Mouse (Mus musculus): ENCODE data around the gene Hipk1. TPM values are rescaled to one million over a fixed set of nuclear protein-coding genes. Genes with fewer than 3 reads are reported as not detected.

Gene Hipk1
- polyA plus RNA-seq, 1 experiment from 2014 or later, result 11.6 TPM

DNA sequence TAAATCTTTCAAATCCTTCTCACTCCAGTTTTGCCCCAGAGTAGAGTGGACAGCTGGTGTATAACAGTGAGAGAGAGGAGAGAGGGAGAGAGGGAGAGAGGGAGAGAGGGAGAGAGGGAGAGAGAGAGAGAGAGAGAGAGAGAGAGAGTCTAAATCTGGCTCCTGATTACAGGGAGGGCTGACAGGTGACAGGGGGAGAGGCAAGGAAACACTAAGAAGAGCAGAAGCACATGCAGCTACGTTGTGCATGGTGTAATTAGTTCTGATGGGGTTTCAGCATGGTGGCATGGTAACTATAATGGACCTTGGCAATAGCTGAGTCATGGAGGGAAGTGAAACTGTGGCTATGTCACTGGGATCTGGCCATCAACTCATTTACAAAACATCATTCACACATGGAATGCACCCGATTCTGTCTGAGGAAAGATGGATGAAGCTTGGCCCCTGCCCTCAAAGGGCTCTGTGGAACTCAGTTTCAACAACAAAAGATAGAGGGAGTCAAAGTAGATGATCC is 63.5 kb downstream of the Hipk1 start:
- Histone ChIP-seq H3K9ac (no peak overlapping the region), H3K27ac (no peak overlapping the region), H3K4me1 (peaks cover 4% of the 10 kb centered on the region), H3K4me3 (no peak overlapping the region), H3K9me3 (no peaks in the 10 kb centered on the region), H3K27me3 (no peaks in the 10 kb centered on the region), H3K4me2 (no peak overlapping the region), H3K36me3 (no peaks in the 10 kb centered on the region)
- 28% methylated on average over 2 of the region's 2 CpGs for WGBS
- no peak for ATAC-seq (ENCODE audit: borderline replicate concordance, extremely low read depth, low FRiP score, low TSS enrichment)

- 59% methylated on average over 3 of the region's 3 CpGs for WGBS
- ATAC-seq (ENCODE audit: borderline replicate concordance, extremely low read depth, low FRiP score, low TSS enrichment), result no peak
- no peak overlapping the region for H3K4me2 ChIP-seq
- H3K4me1 ChIP-seq, result no peaks in the 10 kb centered on the region
- H3K9me3 ChIP-seq, result no peaks in the 10 kb centered on the region
- no peak overlapping the region for H3K27ac ChIP-seq
- H3K27me3 ChIP-seq, result no peaks in the 10 kb centered on the region
- H3K36me3 ChIP-seq, result no peaks in the 10 kb centered on the region
- H3K4me3 ChIP-seq, result no peak overlapping the region
- no peak overlapping the region for H3K9ac ChIP-seq
Observed at GRCm38 (mm10) chr3:103726642-103727041, 64.7 kb downstream of the Hipk1 start.

GRCm38 (mm10) chr3:103724137-103724536 is 67.2 kb downstream of the Hipk1 start:
- no peak overlapping the region for H3K27ac ChIP-seq
- H3K36me3 ChIP-seq, result no peaks in the 10 kb centered on the region
- H3K9me3 ChIP-seq, result no peaks in the 10 kb centered on the region
- WGBS, result 44% methylated on average over 3 of the region's 3 CpGs
- no peaks in the 10 kb centered on the region for H3K27me3 ChIP-seq
- no peak overlapping the region for H3K4me3 ChIP-seq
- ATAC-seq (ENCODE audit: borderline replicate concordance, extremely low read depth, low FRiP score, low TSS enrichment), result no peak
- 0 out of 2 replicates have a peak, but pooled peaks cover 4% of the 10 kb centered on the region for H3K4me1 ChIP-seq
- no peak overlapping the region for H3K4me2 ChIP-seq
- no peak overlapping the region for H3K9ac ChIP-seq

DNA sequence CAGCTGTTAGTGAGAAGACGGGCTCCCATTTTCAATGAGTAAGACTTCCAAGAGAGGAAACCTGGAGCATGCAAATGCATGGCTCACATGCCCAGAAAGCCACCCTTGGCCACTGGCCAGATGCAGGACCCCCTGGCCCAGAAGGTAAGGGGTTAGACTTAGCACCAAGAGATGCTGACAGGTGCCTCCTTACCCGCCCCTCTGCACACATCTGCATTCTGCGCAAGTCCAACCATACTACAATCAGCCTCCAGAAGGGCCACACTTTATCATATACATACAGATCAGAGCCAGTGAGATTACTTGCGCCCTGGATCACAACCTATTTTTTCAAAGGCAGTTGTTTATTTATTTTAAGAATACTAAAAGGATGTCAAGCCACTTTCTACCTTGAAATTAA is 72.6 kb downstream of the Hipk1 start:
- H3K9me3 ChIP-seq, result no peaks in the 10 kb centered on the region
- H3K4me1 ChIP-seq, result peaks cover 32% of the 10 kb centered on the region
- H3K4me3 ChIP-seq, result no peak overlapping the region
- no peak for ATAC-seq (ENCODE audit: borderline replicate concordance, extremely low read depth, low FRiP score, low TSS enrichment)
- H3K4me2 ChIP-seq, result no peak overlapping the region
- H3K36me3 ChIP-seq, result no peaks in the 10 kb centered on the region
- no peak overlapping the region for H3K27ac ChIP-seq
- H3K9ac ChIP-seq, result no peak overlapping the region
- WGBS, result 71% methylated on average over 4 of the region's 4 CpGs
- H3K27me3 ChIP-seq, result no peaks in the 10 kb centered on the region

- ATAC-seq (ENCODE audit: borderline replicate concordance, extremely low read depth, low FRiP score, low TSS enrichment), result peak; percentile 35; the same call in 1 of the 2 replicates
- H3K9me3 ChIP-seq, result no peaks in the 10 kb centered on the region
- H3K4me2 ChIP-seq, result no peak overlapping the region
- no peaks in the 10 kb centered on the region for H3K27me3 ChIP-seq
- no peak overlapping the region for H3K4me3 ChIP-seq
- 42% methylated on average over 15 of the region's 15 CpGs for WGBS
- peak overlapping the region; percentile 89 for H3K27ac ChIP-seq
- no peaks in the 10 kb centered on the region for H3K36me3 ChIP-seq
- peaks cover 32% of the 10 kb centered on the region for H3K4me1 ChIP-seq
- no peak overlapping the region for H3K9ac ChIP-seq
Observed at GRCm38 (mm10) chr3:103716774-103717760, 74.3 kb downstream of the Hipk1 start.

GRCm38 (mm10) chr3:103715762-103716693 is 75.3 kb downstream of the Hipk1 start:
- no peak overlapping the region for H3K4me2 ChIP-seq
- no peak overlapping the region for H3K4me3 ChIP-seq
- H3K27me3 ChIP-seq, result no peaks in the 10 kb centered on the region
- no peak overlapping the region for H3K9ac ChIP-seq
- peak; percentile 89 for ATAC-seq (ENCODE audit: borderline replicate concordance, extremely low read depth, low FRiP score, low TSS enrichment)
- peaks cover 32% of the 10 kb centered on the region for H3K4me1 ChIP-seq
- 35% methylated on average over 11 of the region's 11 CpGs for WGBS
- H3K9me3 ChIP-seq, result no peaks in the 10 kb centered on the region
- peak overlapping the region; percentile 89 for H3K27ac ChIP-seq
- H3K36me3 ChIP-seq, result no peaks in the 10 kb centered on the region

GRCm38 (mm10) chr3:103714942-103715341 is 76.4 kb downstream of the Hipk1 start:
- no peak overlapping the region for H3K9ac ChIP-seq
- no peaks in the 10 kb centered on the region for H3K9me3 ChIP-seq
- no peak for ATAC-seq (ENCODE audit: borderline replicate concordance, extremely low read depth, low FRiP score, low TSS enrichment)
- H3K4me1 ChIP-seq, result peaks cover 32% of the 10 kb centered on the region
- no peak overlapping the region for H3K4me2 ChIP-seq
- H3K27me3 ChIP-seq, result no peaks in the 10 kb centered on the region
- H3K4me3 ChIP-seq, result no peak overlapping the region
- H3K36me3 ChIP-seq, result no peaks in the 10 kb centered on the region
- WGBS, result 68% methylated on average over 8 of the region's 8 CpGs
- no peak overlapping the region for H3K27ac ChIP-seq

GRCm38 (mm10) chr3:103714236-103714875 is 77.0 kb downstream of the Hipk1 start:
- Histone ChIP-seq H3K9me3 (no peaks in the 10 kb centered on the region), H3K9ac (no peak overlapping the region), H3K27ac (no peak overlapping the region), H3K27me3 (no peaks in the 10 kb centered on the region), H3K4me3 (no peak overlapping the region), H3K36me3 (no peaks in the 10 kb centered on the region), H3K4me2 (no peak overlapping the region), H3K4me1 (peaks cover 30% of the 10 kb centered on the region)
- ATAC-seq (ENCODE audit: borderline replicate concordance, extremely low read depth, low FRiP score, low TSS enrichment), result no peak; the same call in 1 of the 2 replicates
- 66% methylated on average over 7 of the region's 7 CpGs for WGBS

- WGBS, result 94% methylated on average over 4 of the region's 4 CpGs
- no peak overlapping the region for H3K9ac ChIP-seq
- ATAC-seq (ENCODE audit: borderline replicate concordance, extremely low read depth, low FRiP score, low TSS enrichment), result no peak
- H3K4me1 ChIP-seq, result peaks cover 19% of the 10 kb centered on the region
- no peaks in the 10 kb centered on the region for H3K27me3 ChIP-seq
- H3K36me3 ChIP-seq, result no peaks in the 10 kb centered on the region
- H3K27ac ChIP-seq, result no peak overlapping the region
- H3K9me3 ChIP-seq, result no peaks in the 10 kb centered on the region
- H3K4me2 ChIP-seq, result no peak overlapping the region
- no peak overlapping the region for H3K4me3 ChIP-seq
Observed at GRCm38 (mm10) chr3:103712196-103712595, 79.2 kb downstream of the Hipk1 start.

GRCm38 (mm10) chr3:103709470-103710040 is 81.8 kb downstream of the Hipk1 start:
- H3K36me3 ChIP-seq, result no peaks in the 10 kb centered on the region
- no peak for ATAC-seq (ENCODE audit: borderline replicate concordance, extremely low read depth, low FRiP score, low TSS enrichment)
- H3K27me3 ChIP-seq, result no peaks in the 10 kb centered on the region
- no peak overlapping the region for H3K4me3 ChIP-seq
- H3K4me1 ChIP-seq, result 0 out of 2 replicates have a peak, but pooled peaks cover 6% of the 10 kb centered on the region
- 83% methylated on average over 5 of the region's 5 CpGs for WGBS
- H3K4me2 ChIP-seq, result no peak overlapping the region
- no peak overlapping the region for H3K9ac ChIP-seq
- H3K27ac ChIP-seq, result no peak overlapping the region
- no peaks in the 10 kb centered on the region for H3K9me3 ChIP-seq

- Histone ChIP-seq H3K27ac (no peak overlapping the region), H3K36me3 (no peaks in the 10 kb centered on the region), H3K27me3 (no peaks in the 10 kb centered on the region), H3K9me3 (no peaks in the 10 kb centered on the region), H3K4me2 (no peak overlapping the region), H3K9ac (no peak overlapping the region), H3K4me3 (no peak overlapping the region), H3K4me1 (0 out of 2 replicates have a peak, but pooled peaks cover 6% of the 10 kb centered on the region)
- WGBS, result 61% methylated on average over 12 of the region's 12 CpGs
- no peak for ATAC-seq (ENCODE audit: borderline replicate concordance, extremely low read depth, low FRiP score, low TSS enrichment)
Observed at GRCm38 (mm10) chr3:103705426-103705825, 85.9 kb downstream of the Hipk1 start.

Data from lung, embryonic 15.5 days (tissue).